Mouse (Mus musculus): ENCODE results near the gene Gm42674. TPM values are rescaled to one million over a fixed set of nuclear protein-coding genes. Genes with fewer than 3 reads are reported as not detected.

Gm42674 gene
- polyA plus RNA-seq, 1 experiment from 2014 or later = not detected

DNA sequence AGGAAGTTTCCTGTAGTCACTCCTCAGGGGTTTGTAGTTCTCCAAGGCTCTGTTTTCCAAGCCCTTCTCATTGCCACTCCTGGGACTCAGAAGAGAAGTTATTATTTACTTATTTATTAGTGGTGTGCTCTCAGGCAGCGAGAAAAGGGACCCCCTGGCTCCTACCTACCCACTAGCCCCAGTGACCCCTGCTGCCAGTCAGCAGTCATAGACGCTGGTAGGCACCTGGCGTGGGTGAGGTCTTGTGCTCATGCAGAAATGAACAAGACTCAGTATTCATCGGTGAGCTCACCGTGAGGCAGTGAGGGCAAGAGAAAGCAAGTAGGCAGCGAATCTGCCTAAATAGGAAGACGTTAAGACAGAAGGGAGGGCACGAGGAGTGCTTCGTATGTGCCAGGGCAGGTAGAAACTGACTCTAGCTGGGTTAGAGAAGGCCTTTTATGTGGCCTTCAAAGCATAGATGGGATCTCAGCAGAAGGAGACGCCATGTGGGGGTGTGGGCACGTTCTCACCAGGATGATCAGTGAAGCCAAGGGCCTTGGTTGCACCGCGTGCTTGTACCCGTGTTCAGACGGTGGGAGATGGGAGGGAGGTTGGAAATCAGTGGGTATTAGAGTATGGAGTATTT lies 15.6 kb upstream of the Gm42674 start:
- Histone ChIP-seq H3K27ac (no peak overlapping the region), H3K27me3 (ENCODE audit: insufficient read depth, poor library complexity, severe bottlenecking) (no peaks in the 10 kb centered on the region), H3K36me3 (no peaks in the 10 kb centered on the region), H3K4me3 (no peak overlapping the region), H3K9me3 (no peaks in the 10 kb centered on the region), H3K4me1 (replicated peaks) (0 out of 2 replicates have a peak, but pooled peaks cover 5% of the 10 kb centered on the region)
- no peak for DNase-seq (ENCODE audit: low spot score)
- WGBS = 82% methylated on average over 15 of the region's 15 CpGs

- Histone ChIP-seq H3K27me3 (ENCODE audit: insufficient read depth, poor library complexity, severe bottlenecking) (no peaks in the 10 kb centered on the region), H3K4me3 (no peak overlapping the region), H3K36me3 (no peaks in the 10 kb centered on the region), H3K9me3 (no peaks in the 10 kb centered on the region), H3K27ac (no peak overlapping the region), H3K4me1 (replicated peaks) (0 out of 2 replicates have a peak, but pooled peaks cover 5% of the 10 kb centered on the region)
- no peak for DNase-seq (ENCODE audit: low spot score)
- 70% methylated on average over 10 of the region's 10 CpGs for WGBS
These were observed 14.8 kb upstream of the Gm42674 start for GRCm38 (mm10) chr3:90586906-90587305.

- no peaks in the 10 kb centered on the region for H3K9me3 ChIP-seq
- DNase-seq (ENCODE audit: low spot score) = no peak
- no peak overlapping the region for H3K27ac ChIP-seq
- no peaks in the 10 kb centered on the region for H3K36me3 ChIP-seq
- H3K27me3 ChIP-seq (ENCODE audit: insufficient read depth, poor library complexity, severe bottlenecking) = no peaks in the 10 kb centered on the region
- H3K4me1 ChIP-seq (replicated peaks) = 0 out of 2 replicates have a peak, but pooled peaks cover 5% of the 10 kb centered on the region
- WGBS = 94% methylated on average over 14 of the region's 14 CpGs
- H3K4me3 ChIP-seq = no peak overlapping the region
These were observed 14.2 kb upstream of the Gm42674 start for GRCm38 (mm10) chr3:90587361-90588101.

GRCm38 (mm10) chr3:90589390-90589789 lies 12.3 kb upstream of the Gm42674 start:
- DNase-seq (ENCODE audit: low spot score) = no peak
- 87% methylated on average over 6 of the region's 6 CpGs for whole genome bisulfite sequencing

DNA sequence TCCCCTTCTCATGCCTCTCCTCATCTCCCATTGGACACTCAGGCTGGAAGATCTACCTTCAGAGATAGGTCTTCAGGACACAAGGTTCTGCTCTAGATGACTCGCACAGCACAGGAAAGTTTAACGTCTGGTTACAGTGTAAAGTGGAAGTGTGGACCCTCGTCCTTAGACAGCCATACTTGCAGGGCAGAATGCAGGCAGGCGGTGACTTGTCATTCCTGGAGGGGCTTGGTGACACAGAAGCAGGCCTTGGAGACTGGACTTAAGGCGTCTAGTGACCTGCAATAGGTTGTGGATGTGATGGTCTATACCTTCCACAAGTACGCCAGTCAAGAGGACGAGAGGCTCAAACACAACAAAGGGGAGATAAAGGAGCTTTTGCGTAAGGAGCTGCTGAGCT lies 11.8 kb upstream of the Gm42674 start, which contains the start of gene S100a2:
Gene S100a2, plus strand, starts transcription at position 301 of the 400 bp plus-strand sequence.
- DNase-seq (ENCODE audit: low spot score) = no peak
- Histone ChIP-seq H3K9me3 (no peaks in the 10 kb centered on the region), H3K4me3 (no peak within 1 kb of the TSS), H3K36me3 (no peaks in the 10 kb centered on the region), H3K4me1 (replicated peaks) (0 out of 2 replicates have a peak, but pooled peaks cover 5% of the 10 kb centered on the region), H3K27ac (no peak within 1 kb of the TSS), H3K27me3 (ENCODE audit: insufficient read depth, poor library complexity, severe bottlenecking) (no peaks in the 10 kb centered on the region)
- 87% methylated on average over 8 of the region's 8 CpGs for WGBS

More at GRCm38 (mm10) chr3:90589390-90589789, 12.3 kb upstream of the Gm42674 start:
- 0 out of 2 replicates have a peak, but pooled peaks cover 5% of the 10 kb centered on the region for H3K4me1 ChIP-seq (replicated peaks)
- H3K36me3 ChIP-seq = no peaks in the 10 kb centered on the region
- H3K27ac ChIP-seq = no peak overlapping the region
- H3K9me3 ChIP-seq = no peaks in the 10 kb centered on the region
- H3K27me3 ChIP-seq (ENCODE audit: insufficient read depth, poor library complexity, severe bottlenecking) = no peaks in the 10 kb centered on the region
- no peak overlapping the region for H3K4me3 ChIP-seq

DNA sequence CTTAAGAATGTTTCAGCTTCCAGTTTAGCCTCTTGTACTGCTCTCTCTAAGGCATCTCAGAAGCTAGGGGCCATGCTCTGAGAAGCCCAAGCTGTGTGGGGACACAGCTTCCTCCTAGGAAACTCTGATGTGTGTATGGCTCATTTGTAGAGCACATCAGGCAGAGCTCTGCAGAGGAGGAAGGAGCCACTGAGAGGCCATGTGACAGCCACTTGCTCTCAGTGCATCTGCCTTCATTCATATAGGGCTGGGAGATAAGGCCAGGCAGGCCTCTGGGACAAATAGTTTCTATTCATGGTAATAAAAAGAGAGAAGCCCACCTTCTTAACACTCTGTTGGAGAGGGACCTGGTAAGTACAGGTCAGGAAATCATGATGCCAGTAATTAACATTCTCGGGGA lies 7.2 kb upstream of the Gm42674 start:
- 64% methylated on average over 1 of the region's 1 CpGs for WGBS
- no peaks in the 10 kb centered on the region for H3K27me3 ChIP-seq (ENCODE audit: insufficient read depth, poor library complexity, severe bottlenecking)
- H3K4me1 ChIP-seq (replicated peaks) = no peaks in the 10 kb centered on the region
- DNase-seq (ENCODE audit: low spot score) = no peak
- H3K9me3 ChIP-seq = no peaks in the 10 kb centered on the region
- no peaks in the 10 kb centered on the region for H3K36me3 ChIP-seq
- no peak overlapping the region for H3K27ac ChIP-seq
- no peak overlapping the region for H3K4me3 ChIP-seq

DNA sequence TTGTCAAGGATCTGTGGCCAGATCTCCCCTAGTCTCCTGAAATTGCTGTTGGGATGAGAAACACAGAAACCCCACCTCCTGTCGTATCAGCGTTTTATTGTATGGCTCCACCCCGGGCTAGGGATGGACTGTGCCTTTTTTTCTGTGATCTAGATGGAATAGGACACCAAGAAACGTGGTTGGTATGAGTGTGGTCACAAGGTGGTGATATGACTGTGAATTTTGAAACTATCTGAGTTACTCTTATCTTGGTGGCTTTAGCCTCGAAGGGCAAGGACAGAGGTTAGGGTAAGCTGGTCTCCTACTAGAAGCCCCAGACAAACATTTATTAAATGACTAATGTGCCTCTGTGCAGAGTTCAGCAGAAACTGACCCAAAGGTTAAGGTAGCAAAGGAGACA lies 6.1 kb upstream of the Gm42674 start:
- Histone ChIP-seq H3K27ac (no peak overlapping the region), H3K27me3 (ENCODE audit: insufficient read depth, poor library complexity, severe bottlenecking) (no peaks in the 10 kb centered on the region), H3K36me3 (no peaks in the 10 kb centered on the region), H3K4me1 (replicated peaks) (peaks cover 4% of the 10 kb centered on the region; the same call in 1 of the 2 replicates), H3K9me3 (no peaks in the 10 kb centered on the region), H3K4me3 (no peak overlapping the region)
- DNase-seq (ENCODE audit: low spot score) = no peak
- WGBS = 83% methylated on average over 5 of the region's 5 CpGs

GRCm38 (mm10) chr3:90596810-90597209 lies 4.9 kb upstream of the Gm42674 start:
- DNase-seq (ENCODE audit: low spot score) = no peak
- H3K27ac ChIP-seq = no peak overlapping the region
- peaks cover 4% of the 10 kb centered on the region; the same call in 1 of the 2 replicates for H3K4me1 ChIP-seq (replicated peaks)
- H3K9me3 ChIP-seq = no peaks in the 10 kb centered on the region
- H3K36me3 ChIP-seq = no peaks in the 10 kb centered on the region
- H3K4me3 ChIP-seq = no peak overlapping the region
- 81% methylated on average over 6 of the region's 6 CpGs for WGBS
- H3K27me3 ChIP-seq (ENCODE audit: insufficient read depth, poor library complexity, severe bottlenecking) = no peaks in the 10 kb centered on the region

DNA sequence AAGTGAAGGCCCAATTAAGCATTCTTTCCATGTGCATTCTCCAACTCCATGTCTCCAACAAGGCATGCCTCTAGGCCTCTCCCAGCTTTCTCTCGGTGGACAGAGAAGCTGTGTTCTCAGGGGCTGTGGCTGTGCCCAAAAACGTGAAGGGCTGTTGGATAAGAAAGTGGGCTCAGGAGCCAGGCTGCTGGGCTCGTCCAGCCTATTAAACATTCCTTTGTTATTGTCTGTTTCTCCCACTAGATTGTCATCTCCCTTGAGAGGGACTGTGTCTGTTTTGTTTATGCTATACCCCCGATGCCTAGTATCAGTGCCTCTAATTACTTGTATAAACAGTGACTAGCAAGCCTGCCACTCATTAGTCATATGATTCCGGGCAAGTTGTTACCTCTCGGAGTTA lies 4.0 kb upstream of the Gm42674 start:
- WGBS = 54% methylated on average over 6 of the region's 6 CpGs
- no peak overlapping the region for H3K27ac ChIP-seq
- H3K36me3 ChIP-seq = no peaks in the 10 kb centered on the region
- H3K4me1 ChIP-seq (replicated peaks) = peaks cover 4% of the 10 kb centered on the region; the same call in 1 of the 2 replicates
- no peak for DNase-seq (ENCODE audit: low spot score)
- no peaks in the 10 kb centered on the region for H3K27me3 ChIP-seq (ENCODE audit: insufficient read depth, poor library complexity, severe bottlenecking)
- no peak overlapping the region for H3K4me3 ChIP-seq
- H3K9me3 ChIP-seq = no peaks in the 10 kb centered on the region

- no peaks in the 10 kb centered on the region for H3K9me3 ChIP-seq
- WGBS = 89% methylated on average over 4 of the region's 4 CpGs
- DNase-seq (ENCODE audit: low spot score) = no peak
These were observed 3.5 kb upstream of the Gm42674 start for GRCm38 (mm10) chr3:90598212-90598611.

DNA sequence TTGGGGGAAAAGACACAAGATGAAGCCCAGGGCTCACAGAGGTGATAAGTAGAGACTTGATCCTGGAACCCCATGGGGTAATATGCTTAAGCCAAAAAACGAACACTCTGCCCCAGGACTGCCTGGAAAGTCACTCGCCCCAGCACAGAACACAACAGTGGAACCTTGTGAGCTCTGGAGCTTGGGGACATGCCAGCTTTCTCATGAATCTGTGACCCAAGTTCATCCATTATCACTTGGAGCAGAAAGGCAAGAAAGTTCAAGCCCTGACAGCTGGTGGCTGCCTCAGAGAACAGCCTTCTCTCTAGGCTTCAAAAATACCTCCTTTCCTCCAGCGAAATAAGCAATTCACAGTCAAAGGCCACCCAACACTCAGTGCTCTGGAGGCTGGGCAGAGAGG lies 2.3 kb upstream of the Gm42674 start:
- DNase-seq (ENCODE audit: low spot score) = no peak

More at GRCm38 (mm10) chr3:90598212-90598611, 3.5 kb upstream of the Gm42674 start:
- no peak overlapping the region for H3K4me3 ChIP-seq
- H3K27ac ChIP-seq = no peak overlapping the region
- H3K27me3 ChIP-seq (ENCODE audit: insufficient read depth, poor library complexity, severe bottlenecking) = no peaks in the 10 kb centered on the region
- peaks cover 4% of the 10 kb centered on the region; the same call in 1 of the 2 replicates for H3K4me1 ChIP-seq (replicated peaks)
- H3K36me3 ChIP-seq = no peaks in the 10 kb centered on the region

DNA sequence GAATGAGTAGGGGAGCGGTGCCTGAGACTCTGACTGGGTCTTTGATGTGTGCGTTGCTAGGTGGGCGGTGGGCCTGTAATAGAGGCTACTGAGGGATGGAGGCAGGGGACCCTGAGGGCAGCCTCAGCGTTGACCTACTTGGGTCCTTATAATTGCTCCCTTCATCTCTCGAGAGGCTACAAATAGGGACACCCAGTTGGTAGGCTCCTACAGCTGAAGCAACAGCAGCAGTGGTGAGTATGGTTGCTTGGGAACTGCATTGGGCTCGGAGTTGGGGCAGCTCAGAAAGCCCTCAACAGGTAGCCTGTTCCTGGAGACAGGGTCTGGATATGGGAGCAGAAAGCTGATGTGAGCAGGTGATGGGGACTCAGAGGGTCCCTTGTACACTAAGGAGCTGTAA lies 1.7 kb upstream of the Gm42674 start:
- WGBS = 79% methylated on average over 6 of the region's 6 CpGs

More for the DNA sequence above, 2.3 kb upstream of the Gm42674 start:
- Histone ChIP-seq H3K27ac (no peak overlapping the region), H3K9me3 (no peaks in the 10 kb centered on the region), H3K27me3 (ENCODE audit: insufficient read depth, poor library complexity, severe bottlenecking) (no peaks in the 10 kb centered on the region), H3K4me3 (no peak overlapping the region), H3K4me1 (replicated peaks) (peaks cover 4% of the 10 kb centered on the region; the same call in 1 of the 2 replicates), H3K36me3 (no peaks in the 10 kb centered on the region)
- WGBS = 80% methylated on average over 3 of the region's 3 CpGs

More for the DNA sequence above, 1.7 kb upstream of the Gm42674 start:
- no peak overlapping the region for H3K4me3 ChIP-seq
- H3K9me3 ChIP-seq = no peaks in the 10 kb centered on the region
- H3K4me1 ChIP-seq (replicated peaks) = peaks cover 9% of the 10 kb centered on the region; the same call in 1 of the 2 replicates
- DNase-seq (ENCODE audit: low spot score) = no peak
- H3K36me3 ChIP-seq = no peaks in the 10 kb centered on the region
- H3K27me3 ChIP-seq (ENCODE audit: insufficient read depth, poor library complexity, severe bottlenecking) = no peaks in the 10 kb centered on the region
- peak overlapping the region; percentile 16; the same call in 1 of the 2 replicates for H3K27ac ChIP-seq
